Mouse (Mus musculus) frontal cortex, postnatal 10 days (tissue): ENCODE results near the gene Vcan.
"Not testable (repeated sequence)": the region's sequence is repeated elsewhere in the genome, so short reads cannot be mapped to it uniquely, and the experiment has no call there.

Source experiments
- DNase-seq, 2 experiments: peaks; one replicate each; pipeline ENCODE4 v3.0.0; 2022; ENCODE audit warnings: low spot score in 2 of 2, mixed read lengths in 1 of 2

The Vcan gene

DNA sequence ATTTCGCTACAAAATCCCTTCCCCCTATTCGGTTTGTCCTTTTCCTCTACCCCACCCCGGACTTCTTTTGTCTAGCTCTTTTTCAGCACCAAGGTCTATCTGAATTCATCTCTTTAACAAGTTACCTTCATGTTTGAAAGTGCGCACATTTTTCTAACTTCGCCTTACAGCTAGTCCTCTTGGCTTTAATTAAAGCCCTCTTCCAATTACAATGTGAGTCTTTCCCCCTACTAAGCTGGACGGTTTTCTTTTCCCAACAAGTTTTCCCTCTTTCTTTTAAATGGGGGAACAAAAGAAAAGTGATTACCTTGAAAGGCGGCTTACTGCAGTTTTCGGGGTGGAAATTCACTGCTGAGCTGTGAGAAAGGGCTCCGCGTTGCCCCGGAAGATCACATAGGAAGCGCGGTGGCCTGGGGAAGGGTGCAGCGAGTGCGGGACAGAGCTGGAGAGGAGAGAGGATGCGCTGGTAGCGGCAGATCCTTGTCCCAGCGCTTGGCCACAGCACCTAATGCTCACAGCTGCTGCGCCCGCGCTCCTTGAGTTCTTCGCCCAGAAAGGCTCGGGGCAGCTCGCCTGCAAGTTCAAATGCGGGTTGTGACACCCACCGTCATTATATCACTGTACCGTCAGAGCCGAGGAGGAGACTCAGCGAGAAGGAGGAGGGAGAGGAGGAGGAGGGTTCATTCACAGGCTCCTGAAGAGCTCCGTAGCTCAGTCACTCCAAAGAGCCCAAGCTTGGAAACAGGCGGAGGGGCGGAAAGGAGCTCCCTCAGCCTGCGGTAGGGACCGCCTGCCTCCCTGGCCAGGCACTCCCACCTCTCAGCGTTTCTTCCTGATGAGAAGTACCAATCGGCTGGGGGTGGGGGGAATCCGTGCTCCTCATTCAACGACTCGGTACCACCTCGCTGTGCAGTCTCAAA, at the start of gene Vcan:
Gene Vcan (minus strand): TSS at position 744 of the 920 bp plus-strand sequence.
- DNase-seq, result peak; percentile 26 to 43

GRCm38 (mm10) chr13:89791475-89791874, 49.2 kb upstream of the Vcan start:
- DNase-seq, result no peak

- no peak for DNase-seq
These were observed 40.6 kb upstream of the Vcan start for GRCm38 (mm10) chr13:89782886-89783285.

DNA sequence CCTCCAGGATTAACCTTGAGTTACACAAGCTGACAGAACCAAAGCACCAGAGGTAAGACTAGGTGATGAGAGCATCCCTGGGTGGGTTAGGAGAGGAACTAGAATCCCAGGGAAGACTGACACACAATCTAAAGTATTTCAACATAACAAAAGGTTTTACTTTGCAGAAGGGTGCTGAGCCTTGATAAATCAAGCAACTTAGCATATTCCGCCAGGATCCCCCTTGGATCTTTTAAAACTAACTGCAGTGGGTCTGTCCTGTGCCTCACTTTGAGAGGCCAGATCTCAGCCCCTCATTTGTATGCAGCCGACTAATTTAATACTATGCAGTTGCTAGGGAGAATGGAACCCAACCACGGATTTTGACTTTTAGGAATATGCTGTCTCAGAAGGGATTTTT, 38.0 kb upstream of the Vcan start:
- no peak for DNase-seq

DNA sequence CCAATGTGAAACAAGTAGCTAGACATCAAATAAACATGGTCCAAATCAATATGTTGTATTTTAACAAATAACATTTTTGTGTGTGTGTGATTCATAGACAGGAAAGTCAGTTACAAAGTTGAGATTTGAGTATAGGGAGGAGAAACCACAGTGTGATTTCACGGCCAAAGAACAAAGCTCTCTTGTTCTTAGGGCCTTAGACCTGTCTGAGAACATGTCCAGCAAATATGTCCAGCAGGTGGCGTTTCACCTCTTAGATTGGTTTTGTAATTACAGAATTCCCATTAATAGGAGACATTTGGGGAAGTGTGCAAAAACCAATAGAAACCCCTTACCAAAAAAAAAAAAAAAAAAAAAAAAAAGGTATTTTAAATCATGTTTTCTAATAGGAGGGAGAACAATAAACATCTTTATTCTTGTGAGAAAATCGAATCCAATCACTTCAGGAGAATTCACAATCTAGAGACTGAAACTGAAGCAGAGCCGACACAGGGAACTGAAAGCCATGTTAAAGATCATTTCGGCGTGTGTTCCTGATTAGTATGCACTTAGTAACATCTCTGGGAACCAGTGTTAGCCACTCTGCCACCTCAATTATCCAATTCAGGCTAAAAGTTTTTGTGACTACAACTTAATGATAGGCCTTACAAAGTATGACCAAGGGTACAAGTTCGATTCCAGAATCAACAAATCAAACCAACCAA, 37.1 kb upstream of the Vcan start:
- peak in 1 of 2 experiments; percentile 44 for DNase-seq

- no peak for DNase-seq
These were observed 35.5 kb upstream of the Vcan start for GRCm38 (mm10) chr13:89777764-89778163.

- DNase-seq, result no peak
These were observed 34.8 kb upstream of the Vcan start for GRCm38 (mm10) chr13:89777146-89777545.

DNA sequence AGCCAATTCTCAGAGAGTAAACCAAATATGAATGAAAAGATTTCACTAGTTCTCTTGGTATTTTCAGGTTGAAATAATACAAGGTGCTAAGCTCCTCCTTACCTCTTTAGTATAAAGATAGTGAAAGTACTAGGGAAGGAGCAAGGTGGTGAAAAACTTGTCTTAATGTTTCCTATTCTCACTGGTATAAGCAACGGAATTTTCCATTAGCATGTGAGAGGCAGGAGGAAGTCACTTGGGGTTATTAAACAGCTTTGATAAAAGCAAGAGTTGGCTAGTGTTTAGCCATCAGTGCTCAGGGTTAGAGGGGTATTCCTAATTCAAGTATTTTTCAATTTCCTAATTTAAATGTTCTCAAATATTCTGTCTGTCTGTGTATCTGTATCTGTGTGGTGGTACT, 24.2 kb upstream of the Vcan start:
- no peak for DNase-seq

DNA sequence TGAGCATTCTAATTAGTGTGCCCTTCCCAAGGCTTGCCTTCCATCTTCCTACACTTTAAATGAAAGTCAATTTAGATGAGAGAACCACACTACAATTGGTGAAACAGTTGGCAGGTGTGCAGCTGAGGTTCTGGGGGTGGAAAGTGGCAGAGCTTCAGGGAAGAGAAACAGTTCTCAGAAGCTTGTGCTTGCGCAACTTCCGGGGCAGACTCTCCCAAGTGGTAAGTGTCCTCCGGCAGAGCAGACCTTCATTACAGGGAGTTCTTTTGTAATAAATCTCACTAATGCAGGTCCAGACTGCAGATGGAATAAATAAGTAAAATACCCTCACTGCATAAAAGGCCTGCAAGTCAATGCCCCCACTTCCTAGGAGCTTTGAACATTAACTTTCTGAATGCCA, 23.7 kb upstream of the Vcan start:
- no peak for DNase-seq

GRCm38 (mm10) chr13:89762339-89762738, 20.0 kb upstream of the Vcan start:
- no peak for DNase-seq

DNA sequence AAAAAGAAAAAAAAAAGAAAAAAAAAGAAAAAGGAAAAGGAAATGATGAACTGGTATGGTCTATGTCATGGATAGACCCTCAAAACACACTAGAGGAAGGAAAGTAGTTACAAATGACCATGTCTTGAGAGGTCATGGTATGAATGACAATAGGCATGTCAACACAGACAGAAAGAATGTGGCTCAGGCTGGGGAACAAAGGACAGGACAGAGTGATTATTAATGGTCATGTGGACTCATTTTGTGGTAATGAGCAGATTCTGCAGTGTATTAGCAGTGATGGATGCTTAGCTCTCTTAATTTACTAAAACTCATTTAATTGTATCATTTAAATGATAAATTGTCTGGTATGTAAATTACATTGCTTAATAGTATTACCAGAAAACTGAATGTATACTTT, 14.0 kb upstream of the Vcan start:
- DNase-seq, result no peak

- not testable (repeated sequence) for DNase-seq
These were observed 8.3 kb upstream of the Vcan start for GRCm38 (mm10) chr13:89750562-89750961.

DNA sequence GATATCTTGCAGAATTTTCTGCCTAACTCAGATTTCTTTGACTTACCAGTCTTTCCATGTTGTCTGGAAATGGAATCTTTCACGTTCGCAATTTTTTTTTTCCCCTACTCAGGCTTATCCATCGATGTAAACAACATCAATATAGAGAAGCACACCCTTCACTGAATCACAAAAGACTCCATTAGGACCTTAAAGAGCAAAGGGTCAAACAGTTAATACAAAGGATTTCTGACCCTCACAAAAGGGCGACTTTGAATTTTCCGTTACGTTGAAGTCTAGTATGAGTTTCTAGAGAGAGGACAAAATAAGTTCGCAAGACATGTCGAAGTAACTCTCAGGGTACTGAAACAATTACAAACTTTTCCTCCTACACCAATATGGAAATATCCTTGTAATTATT, 892 bp upstream of the Vcan start:
- no peak for DNase-seq

- DNase-seq, result no peak
These were observed 434 bp upstream of the Vcan start for GRCm38 (mm10) chr13:89742686-89743200.

GRCm38 (mm10) chr13:89741116-89741551, 1.2 kb downstream of the Vcan start:
- DNase-seq, result peak; percentile 23 to 28

DNA sequence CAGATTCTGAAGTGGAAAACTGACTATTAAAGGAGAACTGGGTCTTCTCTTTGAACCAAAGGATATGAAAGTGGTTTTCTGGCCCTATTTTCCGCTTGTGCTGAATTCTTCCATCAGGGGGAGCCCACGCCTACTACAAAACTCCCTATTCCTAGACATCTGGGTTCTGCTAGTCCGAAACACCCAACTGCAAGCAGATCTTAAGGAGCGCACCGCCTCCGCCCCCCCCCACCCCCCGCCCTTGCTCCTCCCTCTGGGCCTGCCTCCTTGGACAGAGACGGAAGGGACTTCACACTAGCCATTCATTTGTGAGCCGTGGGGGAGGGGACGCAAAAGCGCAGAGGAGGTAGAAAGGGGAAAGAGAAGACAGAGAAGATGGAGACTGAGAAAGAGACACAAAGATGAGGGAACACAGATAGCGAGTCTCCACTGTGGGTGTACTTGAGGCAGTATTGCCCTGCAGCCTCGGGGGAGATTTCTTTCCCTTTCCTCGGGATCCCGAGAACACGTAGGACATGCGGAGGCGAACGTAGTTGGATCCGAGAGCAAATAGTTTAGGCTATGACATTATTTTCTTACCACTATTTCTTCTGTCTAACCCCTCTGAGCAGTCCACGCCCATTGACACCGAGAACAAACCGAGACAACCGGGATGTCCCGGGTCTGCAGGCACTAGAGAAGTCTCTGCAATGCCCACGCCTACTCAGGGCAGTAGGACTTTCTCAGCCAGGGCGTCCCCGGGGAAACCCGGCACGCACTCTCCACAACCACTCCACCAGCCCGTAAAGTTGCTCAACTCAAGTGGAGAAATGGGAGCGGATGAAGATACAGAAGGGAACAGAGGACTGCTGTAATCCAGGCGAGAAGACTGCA, 1.8 kb downstream of the Vcan start:
- peak; percentile 73 to 76 for DNase-seq

DNA sequence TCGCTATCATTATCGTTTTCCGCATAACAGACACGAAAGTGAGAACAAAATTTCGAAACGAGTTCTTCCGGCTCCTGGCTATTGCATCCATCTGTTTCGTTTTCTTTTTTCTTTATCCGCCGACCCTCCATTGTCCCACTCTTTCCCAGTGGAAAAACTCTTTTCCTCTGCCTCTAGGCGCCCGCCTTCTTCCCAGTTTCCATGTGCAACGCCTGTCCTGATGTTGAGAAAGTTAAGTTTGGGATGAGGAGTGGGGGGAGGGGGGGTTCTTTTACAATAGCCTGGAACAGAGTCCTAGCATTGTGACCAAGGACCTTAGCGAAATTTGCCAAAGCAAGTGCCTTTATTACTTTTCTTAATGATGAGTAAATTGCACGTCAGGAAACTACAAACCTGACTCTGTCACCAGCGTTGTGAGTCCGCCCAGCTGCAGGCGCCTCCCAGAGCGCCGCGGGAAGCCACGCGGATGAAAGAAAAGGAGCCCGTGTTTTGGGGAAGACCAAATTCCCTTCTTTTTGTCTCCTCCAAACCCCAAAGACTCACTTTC, 2.5 kb downstream of the Vcan start:
- DNase-seq, result no peak

DNA sequence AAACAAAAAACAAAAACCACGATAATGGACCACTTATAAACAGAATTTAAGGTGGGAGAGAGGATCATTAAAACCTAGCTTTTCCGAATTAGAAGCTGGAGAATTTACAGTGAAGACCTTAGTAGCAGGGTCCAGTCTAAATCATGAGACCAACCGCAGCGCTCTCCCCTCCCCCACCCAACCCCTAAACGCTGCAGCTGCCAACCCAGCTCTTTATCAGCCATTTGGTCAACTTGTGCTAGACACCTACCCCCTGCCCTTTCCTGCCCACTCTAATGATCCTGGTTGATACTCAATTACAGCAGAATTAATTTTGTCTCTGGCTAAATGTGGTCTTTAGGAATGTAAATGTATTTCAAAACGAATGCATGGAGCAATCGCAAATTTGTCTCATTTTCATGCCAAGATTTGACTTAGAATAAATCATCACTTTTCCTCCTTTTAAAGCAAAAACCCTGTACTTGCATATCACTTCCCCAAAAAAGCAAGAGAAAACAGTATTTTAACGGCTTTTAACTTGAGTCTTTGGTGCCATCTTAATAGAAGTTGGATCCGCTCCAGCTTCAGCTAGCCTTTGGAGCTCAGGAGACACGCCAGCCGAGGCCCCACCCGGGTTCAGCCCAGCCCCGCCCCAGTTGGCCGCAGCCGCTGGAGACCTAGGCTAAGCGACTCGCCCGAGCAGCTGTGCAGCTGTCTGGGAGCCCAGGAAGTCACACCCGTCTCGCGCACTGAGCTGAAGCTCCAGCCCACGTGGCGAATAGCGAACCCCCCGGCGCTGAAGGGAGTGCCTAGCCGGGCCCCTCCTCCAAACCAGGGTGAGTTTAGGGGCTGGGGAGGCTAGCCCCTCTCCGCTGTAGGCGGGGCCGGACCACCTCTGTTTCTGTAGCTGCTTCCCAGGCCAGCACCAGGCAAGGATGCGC, 3.3 kb downstream of the Vcan start:
- peak; percentile 59 to 64 for DNase-seq

DNA sequence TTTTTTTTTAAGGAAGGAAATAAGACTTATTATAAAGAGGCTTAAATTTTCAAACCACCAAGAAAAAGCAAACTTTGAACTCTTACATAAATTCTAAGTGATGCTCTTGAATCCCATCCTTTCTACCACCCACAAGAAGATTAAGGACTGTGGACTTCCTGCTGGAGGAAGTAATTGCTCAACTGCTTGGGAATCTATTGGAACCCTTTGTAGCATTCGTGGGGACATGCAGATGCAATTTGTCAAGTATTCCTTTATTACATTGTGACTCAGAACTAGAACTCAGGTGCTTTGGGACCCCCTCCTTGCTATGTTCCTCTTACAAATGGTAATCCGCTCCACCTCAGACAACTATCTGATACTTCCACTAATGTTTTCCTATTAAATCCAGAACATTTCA, 4.0 kb downstream of the Vcan start:
- no peak for DNase-seq

- no peak for DNase-seq
These were observed 7.2 kb downstream of the Vcan start for GRCm38 (mm10) chr13:89735111-89735510.
